Mouse (Mus musculus) small intestine, adult 2 months (tissue): ENCODE data around the gene Zbtb9. TPM values are rescaled to one million over a fixed set of nuclear protein-coding genes. Genes with fewer than 3 reads are reported as not detected.
A peak's percentile ranks its signal among the peaks of the same experiment; 100 is the strongest.

ENCODE experiments used
- H3K27ac ChIP-seq: fragments of 200-500 bp; 2 replicates; pipeline ENCODE4 v1.5.1; 2012; ENCODE audit warnings: low read depth, low read length, control low read depth, inconsistent platforms; ENCODE audit not compliant: insufficient read depth
- H3K27me3 ChIP-seq: fragments of 200-500 bp; 2 replicates; pipeline ENCODE4 v1.6.1; 2012; ENCODE audit warnings: mild to moderate bottlenecking, moderate library complexity, low read length, inconsistent platforms; ENCODE audit not compliant: control insufficient read depth, insufficient read depth
- H3K36me3 ChIP-seq: fragments of 200-500 bp; 2 replicates; pipeline ENCODE4 v1.6.1; 2012; ENCODE audit warnings: mild to moderate bottlenecking, low read length, control low read depth, inconsistent platforms; ENCODE audit not compliant: control insufficient read depth, insufficient read depth
- H3K4me1 ChIP-seq: fragments of 200-500 bp; 2 replicates; pipeline ENCODE4 v1.6.1; 2012; ENCODE audit warnings: low read length, inconsistent platforms, mixed read lengths; ENCODE audit not compliant: control insufficient read depth, insufficient read depth, insufficient read length
- H3K4me3 ChIP-seq: fragments of 200-500 bp; 2 replicates; pipeline ENCODE4 v1.5.1; 2012; ENCODE audit warnings: low read depth, mild to moderate bottlenecking, control low read depth, inconsistent platforms, low read length, moderate library complexity
- CTCF ChIP-seq: fragments of 200-500 bp; IDR thresholded peaks from 2 replicates; pipeline ENCODE4 v1.5.1; 2012; ENCODE audit warnings: low read depth, mild to moderate bottlenecking, control low read depth, inconsistent platforms, low read length, moderate library complexity, mixed read lengths; ENCODE audit not compliant: insufficient replicate concordance, insufficient read length; ENCODE audit errors: extremely low read depth
- POLR2A ChIP-seq: fragments of 200-500 bp; IDR thresholded peaks from 2 replicates; pipeline ENCODE4 v1.6.1; 2012; ENCODE audit warnings: low read depth, mild to moderate bottlenecking, control low read depth, inconsistent platforms, low read length, moderate library complexity
- WGBS: fragments of 180-500 bp; shearing (Covaris S2); methylation state at CpG from one replicate; pipeline ENCODE4 v1.1.7; 2018; 5-methylcytosine and 5-hydroxymethylcytosine counted together
- polyA plus RNA-seq: library from polyadenylated mRNA; depleted of rRNA; stranded (reverse); fragments of >200 nt; gene quantifications from 2 replicates; pipeline ENCODE4 v1.2.3, GENCODE M21; 2012; rRNA removed

Zbtb9 gene
- polyA plus RNA-seq, 1 experiment: 9.1 TPM

- WGBS: 1% methylated on average over 13 of the region's 13 CpGs
- H3K4me1 ChIP-seq: peaks cover 42% of the 10 kb centered on the region
- no peaks in the 10 kb centered on the region for H3K27me3 ChIP-seq
- no peaks in the 10 kb centered on the region for H3K36me3 ChIP-seq
- TF ChIP-seq CTCF (no peak), POLR2A (peak; percentile 55; the same call in 1 of the 2 replicates)
- peak overlapping the region; percentile 87 for H3K27ac ChIP-seq
- peak overlapping the region; percentile 71 for H3K4me3 ChIP-seq
Measured at GRCm38 (mm10) chr17:27056170-27056569, 83.2 kb downstream of the Zbtb9 start.

DNA sequence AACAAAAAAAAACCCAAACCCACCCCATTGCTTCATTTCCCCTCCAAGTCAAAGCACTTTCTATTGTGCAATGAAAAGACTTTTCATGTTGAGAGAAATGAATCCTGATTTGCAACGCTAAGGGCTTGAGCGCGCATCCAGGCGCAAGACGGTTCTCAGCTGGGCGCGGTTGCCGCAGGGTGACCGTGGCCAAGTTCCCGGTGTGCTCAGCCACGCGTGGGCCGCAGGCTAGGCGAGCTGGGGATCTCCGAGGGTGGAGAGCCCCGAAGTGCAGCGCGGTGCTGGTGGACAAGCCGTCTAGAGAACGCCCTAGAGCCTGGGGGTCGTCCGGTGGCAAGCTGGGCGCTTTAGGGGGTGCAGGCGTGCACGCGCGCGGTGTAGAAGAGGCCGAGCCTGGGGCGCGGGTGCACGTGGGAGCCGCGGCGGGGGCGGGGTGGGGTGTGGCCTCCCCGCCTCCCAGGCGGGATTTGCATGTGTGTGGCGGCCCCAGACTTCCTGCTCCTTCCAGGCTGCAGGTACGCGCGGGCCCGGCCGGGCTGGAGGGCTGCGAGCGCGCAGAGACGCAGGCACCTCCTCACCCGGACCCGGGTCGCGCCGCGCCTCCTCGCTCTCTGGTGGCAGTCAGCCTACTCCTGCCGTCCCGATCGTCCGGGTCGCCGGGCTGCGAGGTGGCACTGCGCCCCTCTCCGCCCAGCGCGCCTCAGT, 84.0 kb downstream of the Zbtb9 start, which contains the start of gene Itpr3:
Itpr3 (plus strand) TSS at position 493 of the 705 bp plus-strand sequence.
- Histone ChIP-seq H3K4me1 (peaks cover 36% of the 10 kb centered on the region), H3K27me3 (no peaks in the 10 kb centered on the region), H3K36me3 (no peaks in the 10 kb centered on the region), H3K27ac (peak within 1 kb of the TSS; percentile 87), H3K4me3 (peak within 1 kb of the TSS; percentile 71)
- WGBS: under 1% methylated on average over 65 of the region's 66 CpGs
- TF ChIP-seq POLR2A (peak; percentile 73), CTCF (no peak)

GRCm38 (mm10) chr17:27057517-27058055, 84.6 kb downstream of the Zbtb9 start:
- Histone ChIP-seq H3K27ac (peak overlapping the region; percentile 69), H3K4me3 (peak overlapping the region; percentile 71), H3K36me3 (no peaks in the 10 kb centered on the region), H3K4me1 (peaks cover 32% of the 10 kb centered on the region), H3K27me3 (no peaks in the 10 kb centered on the region)
- TF ChIP-seq CTCF (no peak), POLR2A (no peak)
- 3% methylated on average over 24 of the region's 24 CpGs for WGBS

Other genes with a start within 250 kb of the Zbtb9 start
- 9.7 and 14.4 TPM in 2 replicates for gene Bnip1, start 192.1 kb upstream of the Zbtb9 start, polyA plus RNA-seq
- 0.11 and 3.5 TPM in 2 replicates for gene Nkx2-5, start 128.2 kb upstream of the Zbtb9 start, polyA plus RNA-seq
- 2.5 and 3.7 TPM in 2 replicates for gene Kifc5b, start 56.1 kb upstream of the Zbtb9 start, polyA plus RNA-seq
- 35.6 and 67.1 TPM in 2 replicates for gene Phf1, start 40.1 kb upstream of the Zbtb9 start, polyA plus RNA-seq
- 83.4 and 151 TPM in 2 replicates for gene Cuta, start 33.6 kb upstream of the Zbtb9 start, polyA plus RNA-seq
- 5.8 and 8.6 TPM in 2 replicates for gene Syngap1, start 31.9 kb upstream of the Zbtb9 start, polyA plus RNA-seq
- gene Bak1, start 55.8 kb downstream of the Zbtb9 start, polyA plus RNA-seq: 113 and 265 TPM in 2 replicates
- 46.1 and 66.7 TPM in 2 replicates for gene Itpr3, start 84.1 kb downstream of the Zbtb9 start, polyA plus RNA-seq
- gene Uqcc2, start 160.7 kb downstream of the Zbtb9 start, polyA plus RNA-seq: 103 and 126 TPM in 2 replicates
- 0.08 TPM in 1 of 2 replicates, not detected in the other for gene Ip6k3, start 194.6 kb downstream of the Zbtb9 start, polyA plus RNA-seq
- 46.6 and 92.0 TPM in 2 replicates for gene Lemd2, start 231.3 kb downstream of the Zbtb9 start, polyA plus RNA-seq